Mouse (Mus musculus): ENCODE measurements around the gene Coq6.

DNA sequence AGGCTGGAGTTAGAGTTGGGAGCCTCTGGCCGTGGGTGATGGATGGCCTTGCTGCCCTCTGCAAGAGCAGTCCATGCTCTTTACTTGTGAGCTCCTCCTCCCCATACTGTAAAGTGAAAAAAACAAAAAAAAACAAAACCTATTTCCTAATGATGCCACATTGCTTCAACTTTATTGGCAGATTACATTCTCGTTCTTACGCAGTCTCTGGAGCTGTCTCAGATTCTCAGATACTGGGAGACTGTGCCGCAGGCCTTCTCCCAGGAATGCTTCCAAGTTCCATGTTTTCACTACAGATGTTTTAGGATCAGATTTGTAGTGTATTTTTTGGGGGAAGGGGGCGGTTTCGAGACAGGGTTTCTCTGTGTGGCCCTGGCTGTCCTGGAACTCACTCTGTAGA, 3.7 kb downstream of the Coq6 start:
- no peak for TF ChIP-seq TAL1 (IDR thresholded peaks at IDR 0.05; ENCODE audit: low read length)
- no peak for TF ChIP-seq GATA1 (IDR thresholded peaks at IDR 0.05; ENCODE audit: low read length)
